Mouse (Mus musculus): Measurements from ENCODE around the gene 1810009A15Rik. TPM values are rescaled to one million over a fixed set of nuclear protein-coding genes. Genes with fewer than 3 reads are reported as not detected.

The 1810009A15Rik gene
- total RNA-seq (2012; rRNA removed) = 157 and 224 TPM in 2 replicates
- total RNA-seq (2014; rRNA removed) = 198 and 218 TPM in 2 replicates
- polyA plus RNA-seq (2012; ENCODE audit: insufficient read length, low read depth) = 161 and 176 TPM in 2 replicates

DNA sequence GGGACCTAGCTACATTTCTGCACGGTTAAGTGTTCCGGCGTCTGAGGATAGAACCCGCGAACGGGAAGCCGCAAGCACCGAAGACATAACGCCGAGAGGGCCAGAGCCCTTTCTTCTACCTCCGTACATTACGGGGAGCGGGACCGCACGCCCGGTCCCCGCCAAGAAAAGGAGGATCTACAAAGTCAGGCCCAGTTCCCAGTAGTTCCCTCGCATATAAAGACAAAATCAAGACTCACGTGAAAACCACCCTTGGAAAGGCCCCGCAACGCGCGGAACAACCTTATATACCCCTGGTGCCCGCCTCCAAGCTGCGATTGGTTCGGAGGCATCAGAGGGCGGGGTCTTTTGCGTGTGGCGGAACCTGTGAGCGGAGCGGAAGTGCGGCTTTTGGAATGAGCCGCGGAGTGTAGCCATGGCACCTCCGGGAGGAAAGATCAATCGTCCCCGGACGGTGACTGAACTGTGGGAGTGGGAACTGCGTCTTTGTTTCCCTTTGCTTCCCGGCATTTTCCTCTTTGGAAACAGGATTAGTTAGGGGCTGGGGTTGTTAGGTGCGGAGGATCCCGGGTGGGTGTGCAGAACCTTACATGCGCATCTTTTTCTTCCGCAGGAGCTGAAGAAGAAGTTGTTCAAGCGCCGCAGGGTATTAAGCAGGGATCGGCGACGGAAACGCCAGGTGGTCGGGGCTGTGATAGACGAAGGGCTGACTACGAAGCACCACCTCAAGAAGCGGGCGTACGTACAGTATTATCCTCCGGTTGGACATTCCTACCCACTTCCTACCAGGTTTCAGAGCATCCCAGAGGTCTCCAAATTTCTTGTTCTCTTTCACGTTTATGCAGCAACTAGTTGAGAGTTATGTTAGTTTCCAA lies at the start of gene 1810009A15Rik, which contains the start of gene Gm49416:
Gene 1810009A15Rik (plus strand): TSS at position 343 of the 875 bp plus-strand sequence.
Gene Gm49416 (plus strand): TSS at position 416 of the 875 bp plus-strand sequence.
- TF ChIP-seq ETS1 (conservative IDR thresholded peaks at IDR 0.05; ENCODE audit: low read depth, low read length) (0 out of 2 replicates have a peak, but pooled peaks have one; percentile 30), MAFK (IDR thresholded peaks at IDR 0.05; ENCODE audit: insufficient replicate concordance, low read length) (no peak), SIN3A (IDR thresholded peaks at IDR 0.05; ENCODE audit: low read length) (peak; percentile 95), JUN (IDR thresholded peaks at IDR 0.05; ENCODE audit: insufficient read depth, low read depth, low read length) (no peak), UBTF (IDR thresholded peaks at IDR 0.05; ENCODE audit: low read depth, low read length) (no peak), HCFC1 (IDR thresholded peaks at IDR 0.05; ENCODE audit: low read depth, low read length) (peak; percentile 81), TCF12 (IDR thresholded peaks at IDR 0.05; ENCODE audit: low read depth, low read length) (peak; percentile 93), NELFE (IDR thresholded peaks at IDR 0.05; ENCODE audit: low read depth, low read length) (peak; percentile 99), CTCF (conservative IDR thresholded peaks at IDR 0.05 in 1 of 2, IDR thresholded peaks at IDR 0.05 in 1 of 2; ENCODE audit: low read depth in 2 of 2, low read length in 2 of 2) (no peak), ZC3H11A (IDR thresholded peaks at IDR 0.05; ENCODE audit: low read depth, low read length) (no peak), CHD2 (IDR thresholded peaks at IDR 0.05; ENCODE audit: low read length) (no peak), BHLHE40 (IDR thresholded peaks at IDR 0.05; ENCODE audit: low read depth, low read length) (peak; percentile 90), ELF1 (IDR thresholded peaks at IDR 0.05; ENCODE audit: low read depth, low read length) (peak; percentile 91), POLR2A (IDR thresholded peaks at IDR 0.05; ENCODE audit: low read depth, low read length) (peak; percentile 99), IRF4 (IDR thresholded peaks at IDR 0.05; ENCODE audit: low read depth, low read length) (no peak), RAD21 (IDR thresholded peaks at IDR 0.05; ENCODE audit: low read depth, low read length) (no peak), ZNF384 (IDR thresholded peaks at IDR 0.05; ENCODE audit: low read depth, low read length) (no peak), MEF2A (IDR thresholded peaks at IDR 0.05; ENCODE audit: borderline replicate concordance, low read depth, low read length) (peak; percentile 63), KAT2A (IDR thresholded peaks at IDR 0.05; ENCODE audit: insufficient replicate concordance, low read length) (peak; percentile 67; the same call in 1 of the 2 replicates), MYC (IDR thresholded peaks at IDR 0.05; ENCODE audit: low read depth, low read length) (peak; percentile 74; the same call in 1 of the 2 replicates), POLR2AphosphoS2 (IDR thresholded peaks at IDR 0.05; ENCODE audit: low read depth, low read length) (peak; percentile 96), JUND (conservative IDR thresholded peaks at IDR 0.05; ENCODE audit: low read depth, low read length) (no peak), RCOR1 (conservative IDR thresholded peaks at IDR 0.05; ENCODE audit: low read depth, low read length) (no peak; the same call in 1 of the 2 replicates), E2F4 (IDR thresholded peaks at IDR 0.05; ENCODE audit: insufficient replicate concordance, low read depth, low read length) (peak; percentile 52; the same call in 1 of the 2 replicates), USF2 (conservative IDR thresholded peaks at IDR 0.05; ENCODE audit: low read depth, low read length) (no peak), TBP (conservative IDR thresholded peaks at IDR 0.05; ENCODE audit: low read depth, low read length) (peak; percentile 98), USF1 (IDR thresholded peaks at IDR 0.05; ENCODE audit: low read depth, low read length) (no peak), EP300 (IDR thresholded peaks at IDR 0.05; ENCODE audit: low read length) (no peak), CHD1 (IDR thresholded peaks at IDR 0.05; ENCODE audit: low read depth, low read length) (no peak; the same call in 1 of the 2 replicates), SMC3 (IDR thresholded peaks at IDR 0.05; ENCODE audit: low read depth, low read length) (no peak), MXI1 (IDR thresholded peaks at IDR 0.05; ENCODE audit: low read depth, low read length) (peak; percentile 89), MAX (IDR thresholded peaks at IDR 0.05; ENCODE audit: low read length) (peak; percentile 82), PAX5 (IDR thresholded peaks at IDR 0.05; ENCODE audit: low read length) (no peak), MAZ (IDR thresholded peaks at IDR 0.05; ENCODE audit: low read depth, low read length) (peak; percentile 14; the same call in 1 of the 2 replicates), ZMIZ1 (IDR thresholded peaks at IDR 0.05; ENCODE audit: low read depth, low read length) (peak; percentile 97), ZKSCAN1 (IDR thresholded peaks at IDR 0.05; ENCODE audit: borderline replicate concordance, low read depth, low read length) (no peak), NRF1 (IDR thresholded peaks at IDR 0.05; ENCODE audit: low read depth, low read length) (peak; percentile 42), GABPA (IDR thresholded peaks at IDR 0.05; ENCODE audit: insufficient replicate concordance, low read depth, low read length) (no peak)
- peak within 1 kb of the TSS; percentile 95 for H3K9ac ChIP-seq (ENCODE audit: insufficient read depth, low read depth)
- peaks cover 0 to 30% of the 10 kb centered on the region in 2 experiments; a peak in 2 of 4 replicates for H3K4me1 ChIP-seq (ENCODE audit: control insufficient read depth in 1 of 2, insufficient read depth in 2 of 2)
- H3K27ac ChIP-seq (ENCODE audit: insufficient read depth, low read depth) = peak within 1 kb of the TSS; percentile 50; the same call in 1 of the 2 replicates
- H3K4me2 ChIP-seq (ENCODE audit: insufficient read depth, low read depth, poor library complexity, severe bottlenecking) = peak within 1 kb of the TSS; percentile 66
- no peaks in the 10 kb centered on the region for H3K9me3 ChIP-seq (replicated peaks; ENCODE audit: low read length)
- peaks cover 35% of the 10 kb centered on the region for H3K79me2 ChIP-seq (replicated peaks; ENCODE audit: control insufficient read depth, extremely low read depth, insufficient read depth, poor library complexity, severe bottlenecking)
- no peaks in the 10 kb centered on the region for H3K27me3 ChIP-seq (replicated peaks)
- H3K4me3 ChIP-seq (replicated peaks in 1 of 3; ENCODE audit: low read depth in 2 of 3, low read length in 2 of 3, poor library complexity in 1 of 3) = peak within 1 kb of the TSS; percentile 72 to 81 (median 77)
- dilution Hi-C loops (cut with MboI; ENCODE audit: extremely low pct_ligation_motif_present, extremely low pct_unique_long_range_greater_than_20kb, low sequenced_read_pairs) = no loop called here
- peaks cover 14 to 22% of the 10 kb centered on the region in 2 experiments for H3K36me3 ChIP-seq (replicated peaks in 1 of 2; ENCODE audit: control insufficient read depth in 1 of 2, insufficient read depth in 1 of 2, low read length in 1 of 2)
- DNase-seq (ENCODE audit: extremely low read depth) = peak; percentile 97
- in situ Hi-C loops (cut with MboI; ENCODE audit: low pct_ligation_motif_present, low pct_unique_long_range_greater_than_20kb, low sequenced_read_pairs) = no loop called here

Data from CH12.LX (cell line).